Comparison of ENCODE assay signal across 11 mouse cellular contexts in the genomic region with DNA sequence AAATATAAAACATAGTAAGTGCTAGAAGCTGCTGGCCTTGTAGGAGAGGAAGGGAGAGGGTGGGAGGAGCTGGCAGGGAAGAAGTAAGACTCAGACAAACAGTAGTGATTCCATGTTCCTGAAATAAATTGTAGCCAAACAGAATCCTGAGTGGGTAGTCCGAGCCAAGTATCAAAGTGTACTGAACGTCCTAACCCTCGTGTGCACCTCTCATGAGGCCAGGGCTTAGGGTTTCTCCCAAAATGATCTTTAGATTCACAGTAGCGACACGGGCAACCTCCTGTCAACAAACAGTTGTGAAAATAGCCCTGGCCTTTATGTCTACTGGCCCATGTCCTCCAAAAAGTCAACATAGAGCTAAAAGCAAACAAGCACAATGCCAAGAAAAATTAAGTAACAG. TPM values are rescaled to one million over a fixed set of nuclear protein-coding genes. Genes with fewer than 3 reads are reported as not detected.
DNase-seq lines count a peak whose midpoint lies in the region; ATAC-seq and TF ChIP-seq lines count a peak whose summit lies in the region.
"Had no signal": no experiment of that assay in that cellular context is flagged by ENCODE, and none has a peak within 500 bp of the region (broad histone marks: within the 10 kb centered on the region; RNA-seq: fewer than 3 reads in every experiment).

No protein-coding gene starts in this region.

- ATAC-seq in kidney, embryonic 14.5 days (ENCODE audit: low FRiP score, low TSS enrichment), result no peak
- ATAC-seq in forebrain, embryonic 15.5 days (replicated peaks), result no peak
- ATAC-seq: midbrain, embryonic 15.5 days had no signal

- H3K9me3 ChIP-seq in kidney, embryonic 14.5 days (ENCODE audit: control insufficient read depth, low read length), result peaks cover 2% of the 10 kb centered on the region; the same call in 1 of the 2 replicates
- H3K9me3 ChIP-seq in limb, embryonic 10.5 days (replicated peaks), result no peaks in the 10 kb centered on the region
- no peaks in the 10 kb centered on the region for H3K9me3 ChIP-seq in forebrain, embryonic 15.5 days
- H3K9me3 ChIP-seq: midbrain, embryonic 15.5 days had no signal

- H3K27me3 ChIP-seq in kidney, adult 2 months (replicated peaks; ENCODE audit: control insufficient read depth, insufficient read depth, low read length), result no peaks in the 10 kb centered on the region
- no peaks in the 10 kb centered on the region for H3K27me3 ChIP-seq in kidney, embryonic 14.5 days (ENCODE audit: control insufficient read depth, insufficient read depth, low read length)
- no peaks in the 10 kb centered on the region for H3K27me3 ChIP-seq in limb, embryonic 10.5 days (ENCODE audit: low read depth, poor library complexity, severe bottlenecking)
- H3K27me3 ChIP-seq in forebrain, embryonic 15.5 days, result no peaks in the 10 kb centered on the region
- H3K27me3 ChIP-seq: midbrain, embryonic 15.5 days had no signal

- no peak overlapping the region for H3K4me2 ChIP-seq in kidney, embryonic 14.5 days (replicated peaks; ENCODE audit: low read depth, low read length)
- no peak overlapping the region for H3K4me2 ChIP-seq in forebrain, embryonic 15.5 days (replicated peaks)
- H3K4me2 ChIP-seq: lung, embryonic 14.5 days; midbrain, embryonic 15.5 days had no signal

- TF ChIP-seq CTCF in kidney, adult 2 months (conservative IDR thresholded peaks at IDR 0.05; ENCODE audit: insufficient read depth, insufficient read length, low read depth, low read length), result no peak

- no peak overlapping the region for H3K4me3 ChIP-seq in kidney, adult 2 months (ENCODE audit: insufficient read depth, low read depth, low read length)
- no peak overlapping the region for H3K4me3 ChIP-seq in kidney, embryonic 14.5 days (ENCODE audit: low read length)
- H3K4me3 ChIP-seq in brown adipose tissue, adult 24 weeks (ENCODE audit: insufficient read depth, low read depth, low read length), result no peak overlapping the region
- no peak overlapping the region for H3K4me3 ChIP-seq in limb, embryonic 10.5 days
- H3K4me3 ChIP-seq in forebrain, embryonic 15.5 days, result no peak overlapping the region
- H3K4me3 ChIP-seq: midbrain, embryonic 15.5 days had no signal

- peak; percentile 72 for DNase-seq in kidney, adult 2 months
- DNase-seq in adipocyte (ENCODE audit: low spot score) (peak; percentile 96), MN1 (ENCODE audit: low spot score) (no peak)
- DNase-seq in limb, embryonic 10.5 days (ENCODE audit: low spot score), result peak; percentile 4
- DNase-seq: lung, embryonic 14.5 days; right cerebral cortex, postnatal 4 days had no signal

- no peak for TF ChIP-seq POLR2A in kidney, adult 2 months (IDR thresholded peaks at IDR 0.05; ENCODE audit: low read depth, low read length)

- peak overlapping the region; percentile 32 for H3K27ac ChIP-seq in kidney, adult 2 months (ENCODE audit: insufficient read depth, low read depth, low read length)
- no peak overlapping the region for H3K27ac ChIP-seq in kidney, embryonic 14.5 days (ENCODE audit: low read depth, low read length)
- peak overlapping the region; percentile 90 for H3K27ac ChIP-seq in brown adipose tissue, adult 24 weeks (replicated peaks; ENCODE audit: low read depth, low read length)
- no peak overlapping the region for H3K27ac ChIP-seq in limb, embryonic 10.5 days
- no peak overlapping the region for H3K27ac ChIP-seq in forebrain, embryonic 15.5 days (replicated peaks)
- H3K27ac ChIP-seq: midbrain, embryonic 15.5 days had no signal

- H3K36me3 ChIP-seq in kidney, adult 2 months (ENCODE audit: control insufficient read depth, insufficient read depth, low read length), result no peaks in the 10 kb centered on the region; the same call in 1 of the 2 replicates
- no peaks in the 10 kb centered on the region for H3K36me3 ChIP-seq in kidney, embryonic 14.5 days (ENCODE audit: control insufficient read depth, insufficient read depth, low read length)
- H3K36me3 ChIP-seq in limb, embryonic 10.5 days, result no peaks in the 10 kb centered on the region
- H3K36me3 ChIP-seq in forebrain, embryonic 15.5 days, result no peaks in the 10 kb centered on the region
- H3K36me3 ChIP-seq: midbrain, embryonic 15.5 days had no signal

- WGBS in kidney, adult 2 months, result 16% methylated on average over 5 of the region's 5 CpGs
- WGBS in kidney, embryonic 14.5 days, result 32% methylated on average over 5 of the region's 5 CpGs
- 87% methylated on average over 5 of the region's 5 CpGs for WGBS in limb, embryonic 10.5 days
- 85% methylated on average over 5 of the region's 5 CpGs for WGBS in forebrain, embryonic 15.5 days

- H3K4me1 ChIP-seq in kidney, adult 2 months (ENCODE audit: control insufficient read depth, insufficient read depth, low read length), result peaks cover 29% of the 10 kb centered on the region
- H3K4me1 ChIP-seq in kidney, embryonic 14.5 days (ENCODE audit: control insufficient read depth, insufficient read depth, low read length), result no peaks in the 10 kb centered on the region
- peaks cover 2% of the 10 kb centered on the region for H3K4me1 ChIP-seq in brown adipose tissue, adult 24 weeks (ENCODE audit: control insufficient read depth, insufficient read depth, insufficient read length, low read length)
- no peaks in the 10 kb centered on the region for H3K4me1 ChIP-seq in limb, embryonic 10.5 days
- no peaks in the 10 kb centered on the region for H3K4me1 ChIP-seq in forebrain, embryonic 15.5 days
- H3K4me1 ChIP-seq: midbrain, embryonic 15.5 days had no signal

- no peak overlapping the region for H3K9ac ChIP-seq in kidney, embryonic 14.5 days (ENCODE audit: low read depth, low read length)
- no peak overlapping the region for H3K9ac ChIP-seq in forebrain, embryonic 15.5 days (replicated peaks)
- H3K9ac ChIP-seq: lung, embryonic 14.5 days; midbrain, embryonic 15.5 days had no signal

RNA-seq across cellular contexts. Expression of gene Gm47985, which starts 54.3 kb away (rescaled TPM):
- polyA plus RNA-seq in kidney, adult 2 months (2012; rRNA removed), result not detected in 2 replicates
- polyA plus RNA-seq in kidney, embryonic 14.5 days (2014; fragmentation: Nextera tagmentation; extraction: Ambion mirVana), result 0.20 and 0.26 TPM in 2 replicates
- not detected in 2 replicates for polyA plus RNA-seq in brown adipose tissue, adult 24 weeks (2012; ENCODE audit: insufficient read depth, insufficient read length, missing spikeins)
- polyA plus RNA-seq in limb, embryonic 10.5 days (2016; fragmentation: Nextera tagmentation; extraction: Ambion mirVana), result 0.28 and 0.44 TPM in 2 replicates
- not detected in 2 replicates for polyA plus RNA-seq in forebrain, embryonic 15.5 days (2015; fragmentation: Nextera tagmentation; extraction: Ambion mirVana)
- polyA plus RNA-seq: lung, embryonic 14.5 days; midbrain, embryonic 15.5 days; neural tube, embryonic 14.5 days had no signal

Comparison
In these comparisons a context has a peak if more than half of its experiments do, and no peak if none do; other contexts are left out.
1. H3K27ac ChIP-seq: peak in kidney, adult 2 months (single experiment) and brown adipose tissue, adult 24 weeks (single experiment); none in kidney, embryonic 14.5 days (single experiment), limb, embryonic 10.5 days (single experiment) and forebrain, embryonic 15.5 days (single experiment).